Mouse (Mus musculus) monocyte, adult 5-6 weeks (primary cell): ENCODE measurements around the gene Sgf29. TPM values are rescaled to one million over a fixed set of nuclear protein-coding genes. Genes with fewer than 3 reads are reported as not detected.

Experiments used
- ATAC-seq: fragments of 153-309, 156-312 bp; replicated peaks from 2 replicates; pipeline ENCODE4 v1.8.0; 2017; ENCODE audit warnings: mild to moderate bottlenecking; ENCODE audit not compliant: low TSS enrichment, insufficient number of reproducible peaks, severe bottlenecking, poor library complexity, low FRiP score
- total RNA-seq: library from RNA; stranded (forward); fragments of 200-1000, 200-491, 200-594 nt; gene quantifications from 3 replicates; pipeline ENCODE4 v1.2.3, GENCODE M21; 2017

The Sgf29 gene
- total RNA-seq, 1 experiment from 2014 or later, result 42.9 TPM

DNA sequence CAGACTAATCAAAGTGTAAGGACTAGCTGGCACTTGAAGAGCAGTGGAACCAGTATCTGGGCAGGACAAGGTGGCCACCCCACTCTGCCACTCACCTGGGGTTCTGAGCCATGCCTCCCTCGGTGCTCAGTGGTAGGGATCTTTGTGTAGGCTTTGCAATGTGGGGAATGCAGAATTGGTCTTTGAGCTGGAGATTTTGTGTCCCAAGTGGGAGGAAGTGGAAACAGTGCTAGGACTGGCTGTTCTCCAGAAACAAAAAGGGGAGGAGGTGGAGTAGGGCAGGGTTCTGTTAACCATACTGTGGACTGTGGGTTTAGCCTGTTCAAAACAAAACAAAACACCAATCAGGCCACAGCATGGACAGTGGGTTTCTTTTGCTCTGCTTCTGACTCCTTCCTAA, 27.1 kb downstream of the Sgf29 start, which contains the start of gene Sult1a1:
TSS of gene Sult1a1 (minus strand) at position 226 of the 400 bp plus-strand sequence.
- ATAC-seq, result no peak

DNA sequence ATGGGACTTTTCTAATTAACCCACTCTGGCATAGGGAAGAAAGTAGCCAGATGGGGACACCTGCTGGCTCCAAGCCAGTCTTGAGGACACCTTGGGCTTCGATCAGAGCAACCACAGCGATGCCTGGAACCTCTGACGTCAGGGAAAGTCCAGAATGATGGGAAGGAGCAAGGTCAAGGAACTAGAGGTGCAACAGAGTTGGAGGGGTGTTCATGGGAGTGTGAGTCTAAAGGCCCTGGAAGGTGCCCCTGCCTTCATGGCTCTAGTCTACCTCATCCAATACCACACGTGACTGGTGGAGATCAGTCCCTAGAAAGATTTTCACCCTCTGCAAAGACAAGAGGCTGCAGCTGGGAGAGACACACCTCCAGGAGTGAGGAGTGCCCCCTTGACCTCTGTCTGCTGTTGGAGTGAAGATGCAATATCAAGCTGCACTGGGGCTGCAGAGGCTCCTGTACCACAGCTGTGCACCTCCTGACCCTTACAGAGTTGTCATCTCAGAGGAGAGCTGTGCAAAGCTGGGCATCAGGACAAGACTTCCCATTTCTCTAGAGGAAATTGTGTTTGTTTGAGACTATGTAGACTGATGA, 27.6 kb downstream of the Sgf29 start:
- ATAC-seq, result no peak

DNA sequence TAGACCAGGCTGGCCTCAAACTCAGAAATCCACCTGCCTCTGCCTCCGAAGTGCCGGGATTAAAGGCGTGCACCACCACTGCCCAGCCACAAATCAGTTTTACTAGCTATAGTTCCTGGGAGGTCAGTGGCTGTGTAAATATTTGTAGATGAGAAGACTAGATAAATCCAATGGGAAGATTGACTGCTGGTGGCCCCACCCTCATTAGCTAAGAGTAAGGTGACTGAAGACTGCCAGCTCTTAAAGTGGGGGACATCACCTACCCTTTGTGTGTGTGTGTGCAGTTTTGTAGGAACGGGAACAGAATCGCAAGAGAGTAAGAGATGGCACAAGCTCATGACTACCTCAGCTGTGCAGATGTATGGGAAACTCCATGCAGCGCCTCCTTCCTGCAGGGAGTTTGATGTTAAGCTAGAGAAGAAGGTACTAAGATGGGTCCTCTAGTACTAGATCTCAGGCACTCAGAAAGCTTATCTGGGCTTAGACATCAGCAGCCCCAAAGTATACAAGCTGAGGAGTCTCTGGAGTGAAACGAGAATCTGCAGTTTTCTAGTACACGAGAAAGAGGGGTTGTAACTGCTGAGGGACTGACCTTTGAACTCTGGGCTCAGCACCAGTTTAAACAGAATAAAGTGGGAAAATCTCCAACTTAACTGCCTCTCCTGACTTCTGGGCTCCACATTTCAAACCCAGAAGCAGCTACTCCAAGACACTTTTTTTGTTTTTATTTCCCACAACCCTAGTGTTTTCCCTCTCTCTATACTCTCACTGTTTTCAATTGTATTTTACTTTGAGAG, 29.6 kb downstream of the Sgf29 start:
- ATAC-seq, result no peak

DNA sequence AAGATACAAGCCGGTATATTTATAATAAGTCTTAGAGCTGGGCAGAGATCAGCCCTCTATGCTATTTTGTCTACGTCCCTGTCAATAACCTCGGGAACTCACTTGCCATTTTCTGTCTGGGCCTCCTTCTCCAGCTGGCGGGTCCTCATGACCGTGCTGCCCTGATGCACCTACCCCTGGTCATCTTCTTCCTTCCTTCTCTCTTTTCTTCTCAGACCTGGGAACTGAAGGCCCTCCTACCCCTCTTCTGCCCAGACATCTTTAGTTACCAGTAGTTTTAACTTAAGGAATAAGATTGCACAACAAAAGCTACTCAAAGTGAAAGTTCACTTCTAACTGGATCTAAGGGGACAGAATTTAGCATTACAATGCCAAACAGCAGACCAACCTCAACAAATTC, 30.6 kb downstream of the Sgf29 start:
- ATAC-seq, result no peak

DNA sequence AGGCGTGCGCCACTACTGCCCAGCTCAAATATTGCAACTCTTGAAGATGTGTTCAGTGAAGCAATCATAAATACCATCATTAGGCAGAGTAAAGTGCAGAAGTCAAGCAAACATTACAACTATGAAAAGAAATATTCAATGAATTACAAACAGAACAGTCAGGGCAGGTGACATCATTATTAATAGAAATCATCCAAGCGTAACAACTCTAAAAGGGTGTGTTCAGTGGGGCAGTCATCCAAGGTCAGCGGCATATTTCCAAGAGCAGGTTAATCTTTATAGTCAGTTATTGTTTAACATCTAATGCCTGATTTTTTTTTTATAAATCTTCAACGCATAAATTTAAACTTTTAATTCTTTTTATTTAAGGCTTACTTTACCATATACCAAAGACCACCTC, 32.1 kb downstream of the Sgf29 start:
- ATAC-seq, result no peak

DNA sequence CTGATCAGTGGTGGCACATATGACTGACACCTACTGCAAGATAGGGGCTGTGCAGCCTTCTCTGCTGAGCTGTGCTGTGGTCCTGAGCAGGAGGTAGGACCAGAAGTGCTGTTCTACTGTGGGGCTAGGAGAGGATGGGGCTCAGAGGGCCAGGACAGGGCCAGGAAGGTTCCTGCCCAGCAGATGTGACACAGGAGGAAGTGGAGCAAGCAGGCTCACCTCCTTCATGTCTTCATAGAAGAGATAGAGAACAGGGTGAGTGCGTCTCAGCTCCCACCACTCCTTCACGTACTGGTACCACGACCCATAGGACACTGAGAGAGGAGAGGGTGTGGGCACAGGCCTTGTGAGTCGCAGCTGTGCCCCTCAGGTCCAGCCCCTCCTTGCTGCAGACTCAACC, 39.0 kb downstream of the Sgf29 start:
- ATAC-seq, result 0 out of 2 replicates have a peak, but pooled peaks have one; percentile 15

DNA sequence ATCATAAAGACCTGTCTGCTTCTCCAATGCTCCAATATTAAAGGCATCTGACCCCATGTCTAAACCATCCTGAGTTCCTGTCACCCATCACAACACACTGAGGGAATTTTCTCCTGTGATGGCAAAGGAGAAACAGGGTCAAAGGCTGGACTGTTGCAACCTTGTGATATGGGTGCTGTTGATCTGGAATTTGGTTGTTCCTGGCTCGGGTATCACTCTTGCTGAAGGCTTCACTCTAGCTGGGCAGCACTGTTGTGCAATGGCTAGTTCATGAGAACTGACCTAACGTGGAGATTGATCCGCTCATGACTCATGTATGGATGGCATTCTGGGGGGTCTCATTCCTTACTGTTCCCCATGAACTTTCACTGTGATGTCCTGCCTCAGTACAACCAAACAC, 39.9 kb downstream of the Sgf29 start:
- ATAC-seq, result no peak

DNA sequence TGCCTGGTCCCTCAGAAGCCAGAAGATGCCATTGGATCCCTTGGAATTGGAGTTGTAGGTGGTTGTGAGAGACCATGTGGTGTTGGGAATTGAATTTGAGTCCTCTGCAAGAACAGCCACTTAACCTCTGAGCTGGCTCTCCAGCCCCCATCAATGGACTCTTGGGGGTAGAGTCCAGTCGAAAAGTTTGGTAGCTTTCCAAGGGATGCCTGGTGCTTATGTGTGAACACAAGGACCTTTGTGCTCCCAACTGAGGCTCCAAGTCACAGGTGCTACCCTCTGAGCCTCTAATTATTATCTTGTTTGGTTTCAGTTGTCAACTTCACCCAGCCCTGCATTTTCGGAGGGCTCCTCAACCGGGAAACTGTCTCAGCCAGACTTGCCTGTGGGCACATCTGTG, 41.6 kb downstream of the Sgf29 start:
- no peak for ATAC-seq

DNA sequence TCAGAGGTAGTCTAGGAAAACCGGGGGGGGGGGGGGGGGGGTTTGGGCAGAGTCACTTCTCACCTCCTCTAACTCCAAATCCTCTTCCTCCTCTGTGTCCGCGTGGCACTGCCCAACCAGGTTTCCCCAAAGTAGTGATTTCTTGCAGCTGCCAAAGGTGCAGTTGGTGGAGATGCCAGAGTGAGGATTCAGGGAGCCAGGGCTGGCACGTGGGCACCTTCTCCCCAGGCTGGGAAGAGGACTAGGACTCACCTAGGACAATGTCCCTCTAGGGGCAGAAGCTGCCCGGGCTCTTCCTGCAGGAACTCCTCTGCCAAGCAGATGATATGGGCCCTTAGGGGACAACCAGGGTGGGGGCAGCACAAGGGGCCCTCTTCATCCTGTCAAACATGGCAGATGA, 42.6 kb downstream of the Sgf29 start:
- ATAC-seq, result no peak

DNA sequence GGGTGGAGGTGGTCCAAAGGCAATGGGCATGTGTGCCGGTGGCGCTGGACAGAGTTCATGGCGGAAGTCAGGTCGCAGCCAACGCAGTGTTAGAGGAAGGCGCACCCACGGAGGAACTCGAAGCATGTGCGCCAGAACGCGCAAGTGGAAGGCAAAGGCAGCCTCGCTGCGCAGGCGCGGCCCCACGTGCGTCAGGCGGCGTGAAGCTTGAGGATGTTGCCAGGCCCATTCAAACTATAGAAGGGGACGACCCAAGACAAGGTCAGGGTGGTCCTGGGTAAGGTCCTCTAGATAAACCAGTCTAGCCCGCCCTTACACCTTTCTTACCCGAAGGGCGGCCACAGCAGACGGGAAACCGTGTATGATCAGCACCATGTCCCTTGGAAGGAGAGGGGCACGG, 43.3 kb downstream of the Sgf29 start:
- no peak for ATAC-seq

DNA sequence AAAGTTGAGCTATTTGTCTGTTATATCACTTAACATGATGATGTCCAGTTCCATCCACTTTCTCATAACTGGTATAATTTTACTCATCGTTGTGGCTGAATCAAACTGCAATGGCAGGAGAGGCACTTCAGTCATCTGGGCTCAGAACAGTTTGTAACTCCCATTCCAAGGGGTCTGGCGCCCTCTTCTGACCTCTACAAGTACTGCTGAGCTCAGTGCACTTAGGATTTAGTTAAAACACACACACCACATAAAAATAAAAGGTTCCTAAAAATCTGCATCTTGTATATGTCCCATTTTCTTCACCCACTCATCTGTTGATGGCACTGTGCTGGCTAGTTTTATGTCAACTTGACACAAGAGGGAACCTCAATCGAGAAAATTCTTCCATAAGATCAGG, 44.1 kb downstream of the Sgf29 start:
- peak; percentile 40; the same call in 1 of the 2 replicates for ATAC-seq

DNA sequence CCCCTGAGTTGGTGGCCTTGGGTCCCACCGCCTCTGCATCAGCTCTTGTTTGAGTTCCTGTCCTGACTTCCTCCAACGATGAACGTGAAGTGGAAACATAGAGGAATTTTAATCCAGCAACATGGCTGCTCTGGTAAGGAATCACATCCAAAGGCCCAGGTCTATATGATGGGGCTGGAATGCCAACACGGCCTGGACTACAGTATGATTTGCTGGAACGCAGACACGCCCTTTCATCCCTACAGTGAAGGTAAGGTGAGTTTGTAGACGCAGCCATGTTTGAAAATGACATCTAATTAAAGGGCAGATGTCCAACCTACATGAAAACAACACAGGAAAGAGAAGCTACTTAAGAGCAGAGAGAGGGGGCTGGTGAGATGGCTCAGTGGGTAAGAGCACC, 44.7 kb downstream of the Sgf29 start:
- no peak for ATAC-seq

DNA sequence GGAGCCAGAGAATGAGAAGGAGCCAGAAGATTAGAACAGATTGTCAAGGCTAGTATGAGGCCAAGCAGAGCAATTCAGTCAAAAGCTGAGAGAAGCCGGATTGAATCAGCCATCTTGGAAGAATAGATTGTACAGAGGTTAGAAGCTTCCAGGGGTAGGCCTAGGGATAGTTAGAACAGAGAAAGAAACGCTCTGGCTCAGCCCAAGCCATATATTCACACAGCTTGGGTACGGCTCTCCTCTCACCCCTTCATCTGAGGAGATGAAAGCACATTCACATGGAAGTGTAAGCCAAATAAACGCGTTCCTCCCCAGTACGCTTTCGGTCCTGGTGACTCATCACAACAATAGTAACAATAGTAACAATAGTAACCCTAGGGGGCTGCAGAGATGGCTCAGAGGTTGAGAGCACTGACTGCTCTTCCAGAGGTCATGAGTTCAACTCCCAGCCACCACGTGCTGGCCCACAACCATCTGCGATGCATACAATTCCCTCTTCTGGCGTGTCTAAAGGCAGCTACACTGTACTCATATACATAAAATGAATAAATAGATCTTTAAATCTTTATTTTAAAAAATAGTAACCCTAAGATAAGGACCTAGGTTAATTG, 45.4 kb downstream of the Sgf29 start:
- no peak for ATAC-seq

DNA sequence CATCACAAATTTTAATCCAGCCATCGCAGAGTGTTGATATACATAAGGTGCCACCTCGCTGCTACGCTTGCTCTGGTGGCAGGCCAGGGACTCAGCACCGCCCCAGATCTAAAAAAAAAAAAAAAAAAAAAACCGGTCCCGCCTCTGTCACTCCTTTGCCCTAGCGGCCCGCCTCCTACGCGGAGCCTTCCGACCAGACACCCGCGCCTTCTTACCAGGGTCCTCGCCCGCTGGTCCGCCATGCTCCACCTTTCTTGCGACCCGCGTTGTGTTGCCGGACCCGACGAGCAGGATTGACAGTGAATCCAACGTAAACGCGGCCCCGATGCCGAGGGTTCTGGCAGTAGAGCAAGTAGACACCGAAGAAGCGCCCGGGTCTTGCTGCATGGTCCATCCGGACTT, 46.1 kb downstream of the Sgf29 start, which contains the start of gene Bola2:
TSS of gene Bola2 (plus strand) at position 192 of the 402 bp plus-strand sequence.
- peak; percentile 11 for ATAC-seq

DNA sequence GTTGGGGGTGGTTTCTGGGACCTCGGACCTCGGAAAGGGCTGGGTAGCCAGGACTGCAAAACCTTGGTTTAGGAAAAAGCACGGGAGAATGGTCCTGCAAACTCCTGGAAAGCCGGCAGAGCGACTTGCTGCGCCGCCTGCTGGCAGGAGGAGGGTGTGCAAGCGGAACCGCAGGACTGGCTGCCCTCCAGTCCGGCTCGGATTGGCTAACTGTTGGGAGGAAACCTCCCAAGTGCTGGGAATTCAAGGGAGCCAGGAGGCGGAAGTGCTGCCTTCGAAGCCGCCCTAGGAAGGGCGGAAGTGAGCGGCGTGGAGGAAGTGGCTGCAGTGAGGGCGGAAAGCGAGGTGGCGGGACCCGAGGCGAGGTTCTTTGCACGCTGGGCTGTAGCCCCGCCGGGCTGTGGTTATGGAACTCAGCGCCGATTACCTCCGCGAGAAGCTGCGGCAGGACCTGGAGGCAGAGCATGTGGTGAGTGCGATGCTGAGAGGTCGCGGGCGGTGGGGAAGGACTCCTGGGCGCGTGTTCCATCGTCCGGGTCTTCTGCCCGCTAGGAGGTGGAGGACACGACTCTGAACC, 46.6 kb downstream of the Sgf29 start, which contains the start of gene Slx1b:
TSS of gene Slx1b (minus strand) at position 154 of the 577 bp plus-strand sequence.
- ATAC-seq, result peak; percentile 78

DNA sequence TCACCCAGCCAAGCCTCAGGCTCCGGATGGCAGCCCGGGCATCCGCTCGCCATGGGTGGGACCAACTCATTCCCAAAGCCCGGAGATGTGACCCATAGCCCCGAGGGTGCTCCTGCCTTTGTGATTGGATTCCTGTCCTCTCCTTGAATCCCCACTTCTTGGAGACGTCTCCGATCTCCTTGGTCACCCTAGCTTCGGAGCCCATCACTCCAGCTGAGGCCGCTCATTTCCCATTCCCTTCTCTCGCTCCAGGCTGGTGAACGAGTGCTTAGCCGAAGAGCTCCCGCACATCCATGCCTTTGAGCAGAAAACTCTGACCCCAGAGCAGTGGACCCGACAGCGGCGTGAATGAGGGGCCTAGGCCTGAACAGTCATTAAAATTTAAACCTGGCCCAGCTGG, 47.2 kb downstream of the Sgf29 start:
- no peak for ATAC-seq

DNA sequence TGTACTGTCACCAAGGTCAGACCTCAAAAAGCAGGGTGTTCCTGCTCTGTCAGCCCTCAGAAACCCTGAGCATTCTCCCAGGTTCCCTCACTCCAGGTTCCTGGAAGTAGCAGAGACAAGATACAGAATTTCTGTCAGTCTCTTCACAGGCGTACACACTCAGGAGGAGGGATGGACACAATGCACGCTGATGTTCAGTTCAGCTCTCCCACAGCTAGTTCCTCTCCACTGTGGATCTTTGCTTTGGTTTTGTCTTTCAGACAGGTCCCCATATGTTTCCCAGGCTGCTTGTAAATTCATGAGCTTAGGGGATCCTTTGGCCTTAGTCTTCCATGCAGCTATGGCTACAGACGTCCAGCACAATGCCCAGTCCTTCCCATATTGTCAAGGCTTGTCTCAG, 47.8 kb downstream of the Sgf29 start:
- ATAC-seq, result no peak

DNA sequence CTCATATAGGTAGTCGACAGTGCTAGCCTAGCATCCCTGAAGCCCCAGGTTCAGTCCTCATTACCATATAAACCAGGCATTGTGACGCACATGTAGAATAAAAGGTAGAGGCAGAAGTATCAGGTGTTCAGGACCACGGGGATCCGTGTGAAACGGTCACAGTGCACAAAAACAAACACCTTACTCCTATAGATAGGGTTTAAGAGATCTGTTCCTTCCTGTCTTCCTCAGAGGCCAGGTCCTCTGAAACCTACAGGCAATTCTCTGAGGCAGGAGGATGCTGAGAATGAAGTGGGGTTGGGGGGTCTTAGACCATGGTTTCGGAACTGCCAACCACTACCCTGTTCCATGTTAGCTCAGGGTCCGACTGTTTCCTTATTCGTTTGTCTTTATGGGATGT, 48.7 kb downstream of the Sgf29 start:
- no peak for ATAC-seq
